Mouse (Mus musculus): ENCODE data around the gene Kirrel.

- TF ChIP-seq EP300 (IDR thresholded peaks at IDR 0.05; ENCODE audit: low read depth) = no peak
- TF ChIP-seq CTCF (IDR thresholded peaks at IDR 0.05; ENCODE audit: low read depth) = no peak
Observed at GRCm38 (mm10) chr3:87118214-87118613, 56.3 kb downstream of the Kirrel start.
